Mouse (Mus musculus): ENCODE data around the gene Wbp11. TPM values are rescaled to one million over a fixed set of nuclear protein-coding genes. Genes with fewer than 3 reads are reported as not detected.
A peak's percentile ranks its signal among the peaks of the same experiment; 100 is the strongest.

The Wbp11 gene
- polyA plus RNA-seq, 1 experiment from 2014 or later: 39.8 TPM

DNA sequence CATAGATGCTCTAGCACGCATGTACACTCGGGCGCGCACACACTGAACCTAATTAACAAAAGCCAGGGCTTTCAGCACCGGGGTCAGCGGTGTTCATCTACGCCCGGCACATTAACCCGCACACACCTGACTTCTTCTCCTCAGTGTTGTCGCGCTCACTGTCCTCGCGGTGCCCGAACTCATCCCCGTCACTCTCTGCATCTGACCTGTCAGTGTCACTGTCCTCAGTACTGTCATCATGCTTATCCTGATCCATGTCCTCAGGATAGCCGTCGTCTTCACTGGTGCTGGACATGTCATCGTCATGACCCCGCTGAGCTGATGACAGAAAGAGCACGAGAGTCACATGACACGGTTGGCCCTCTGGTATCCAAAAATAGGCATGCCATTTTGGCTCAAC is 7.7 kb downstream of the Wbp11 start:
- H3K4me3 ChIP-seq (ENCODE audit: low read depth, low read length): no peak overlapping the region
- peaks cover 52% of the 10 kb centered on the region for H3K36me3 ChIP-seq (ENCODE audit: control insufficient read depth, insufficient read depth, low read length)
- no peak overlapping the region for H3K27ac ChIP-seq (replicated peaks)
- no peak for DNase-seq (ENCODE audit: low spot score)
- TF ChIP-seq EP300 (optimal IDR thresholded peaks at IDR 0.05): no peak
- TF ChIP-seq CTCF (IDR thresholded peaks at IDR 0.05; ENCODE audit: low read depth): no peak
- no peaks in the 10 kb centered on the region for H3K27me3 ChIP-seq (ENCODE audit: control insufficient read depth, insufficient read depth, low read length)
- H3K4me1 ChIP-seq (replicated peaks; ENCODE audit: control insufficient read depth, insufficient read depth): no peaks in the 10 kb centered on the region
- 0 out of 2 replicates have a peak, but pooled peaks have one; percentile 33 for ATAC-seq (ENCODE audit: low FRiP score, low TSS enrichment)
- no peaks in the 10 kb centered on the region for H3K9me3 ChIP-seq (ENCODE audit: control insufficient read depth, low read length)
- no peak overlapping the region for H3K4me2 ChIP-seq (replicated peaks; ENCODE audit: low read depth)
- no peak overlapping the region for H3K9ac ChIP-seq (ENCODE audit: low read length)
- WGBS: 95% methylated on average over 21 of the region's 21 CpGs

DNA sequence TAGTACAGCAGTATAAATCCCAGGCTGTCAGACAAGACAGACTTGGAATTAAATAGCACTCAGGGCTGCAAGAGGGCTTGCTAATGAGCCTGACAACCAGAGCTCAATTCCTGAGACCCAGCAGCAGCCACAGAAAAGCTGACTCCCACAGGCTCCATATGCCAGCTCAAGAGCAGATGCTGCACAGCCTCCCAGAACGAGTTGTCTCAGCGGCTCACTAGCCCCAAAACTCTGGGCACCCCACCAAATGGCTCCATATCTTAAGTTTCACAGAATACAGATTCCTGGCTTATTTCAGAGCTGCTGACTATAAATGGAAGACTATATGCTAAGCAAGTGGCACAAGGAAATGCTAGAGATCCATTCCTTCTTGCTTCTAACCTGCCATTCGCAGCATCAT is 10.5 kb downstream of the Wbp11 start:
- Histone ChIP-seq H3K4me2 (replicated peaks; ENCODE audit: low read depth) (no peak overlapping the region), H3K36me3 (ENCODE audit: control insufficient read depth, insufficient read depth, low read length) (peaks cover 46% of the 10 kb centered on the region), H3K4me3 (ENCODE audit: low read depth, low read length) (no peak overlapping the region), H3K9ac (ENCODE audit: low read length) (no peak overlapping the region), H3K9me3 (ENCODE audit: control insufficient read depth, low read length) (no peaks in the 10 kb centered on the region), H3K27ac (replicated peaks) (no peak overlapping the region), H3K27me3 (ENCODE audit: control insufficient read depth, insufficient read depth, low read length) (no peaks in the 10 kb centered on the region), H3K4me1 (replicated peaks; ENCODE audit: control insufficient read depth, insufficient read depth) (no peaks in the 10 kb centered on the region)
- WGBS: 91% methylated on average over 3 of the region's 3 CpGs
- no peak for DNase-seq (ENCODE audit: low spot score)
- ATAC-seq (ENCODE audit: low FRiP score, low TSS enrichment): no peak
- TF ChIP-seq EP300 (optimal IDR thresholded peaks at IDR 0.05) (no peak), CTCF (IDR thresholded peaks at IDR 0.05; ENCODE audit: low read depth) (no peak)

DNA sequence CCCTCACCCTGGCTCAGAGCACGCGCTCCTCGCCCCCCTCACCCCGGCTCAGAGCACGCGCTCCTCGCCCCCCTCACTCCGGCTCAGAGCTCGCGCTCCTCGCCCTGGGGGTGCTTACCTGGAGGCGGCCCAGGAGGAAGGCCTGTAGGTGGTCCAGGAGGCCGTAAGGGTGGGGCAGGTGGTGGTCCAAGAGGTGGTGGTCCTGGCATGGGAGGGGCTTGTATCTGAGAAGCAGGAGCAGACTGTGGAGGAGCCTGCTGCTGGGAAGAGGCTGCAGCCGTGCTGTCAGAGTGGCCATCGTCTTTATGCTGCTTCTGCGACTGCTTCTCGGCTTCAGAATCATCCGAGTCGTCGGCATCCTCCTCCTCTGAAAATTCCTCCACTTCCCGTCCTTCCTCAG is 11.2 kb downstream of the Wbp11 start:
- TF ChIP-seq EP300 (optimal IDR thresholded peaks at IDR 0.05): no peak
- no peak for TF ChIP-seq CTCF (IDR thresholded peaks at IDR 0.05; ENCODE audit: low read depth)
- no peak overlapping the region for H3K27ac ChIP-seq (replicated peaks)
- no peak for DNase-seq (ENCODE audit: low spot score)
- no peak overlapping the region for H3K4me2 ChIP-seq (replicated peaks; ENCODE audit: low read depth)
- no peak overlapping the region for H3K4me3 ChIP-seq (ENCODE audit: low read depth, low read length)
- no peaks in the 10 kb centered on the region for H3K27me3 ChIP-seq (ENCODE audit: control insufficient read depth, insufficient read depth, low read length)
- no peak for ATAC-seq (ENCODE audit: low FRiP score, low TSS enrichment)
- H3K9me3 ChIP-seq (ENCODE audit: control insufficient read depth, low read length): no peaks in the 10 kb centered on the region
- H3K36me3 ChIP-seq (ENCODE audit: control insufficient read depth, insufficient read depth, low read length): peaks cover 43% of the 10 kb centered on the region
- H3K4me1 ChIP-seq (replicated peaks; ENCODE audit: control insufficient read depth, insufficient read depth): no peaks in the 10 kb centered on the region
- H3K9ac ChIP-seq (ENCODE audit: low read length): no peak overlapping the region
- 91% methylated on average over 21 of the region's 21 CpGs for WGBS

DNA sequence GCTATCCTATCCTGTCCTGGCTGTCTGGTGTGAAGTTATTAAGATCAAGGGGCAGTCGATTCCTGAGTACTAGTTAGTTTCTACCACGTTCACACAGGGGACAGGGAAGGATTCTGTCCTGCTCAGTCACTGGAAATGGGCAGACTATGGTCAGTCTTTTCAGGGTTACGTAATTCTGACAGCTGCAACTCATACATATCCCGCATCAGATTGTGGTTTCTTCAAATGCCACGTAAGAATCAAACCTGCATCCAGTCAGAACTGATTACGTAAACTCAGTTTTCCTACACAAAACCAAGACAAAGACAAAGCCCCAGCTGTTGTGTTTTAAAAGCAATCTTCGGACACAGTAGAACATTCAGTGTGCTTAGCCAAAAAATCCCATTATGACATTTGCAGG is 12.7 kb downstream of the Wbp11 start:
- Histone ChIP-seq H3K4me2 (replicated peaks; ENCODE audit: low read depth) (no peak overlapping the region), H3K4me1 (replicated peaks; ENCODE audit: control insufficient read depth, insufficient read depth) (no peaks in the 10 kb centered on the region; the same call in 1 of the 2 replicates), H3K27ac (replicated peaks) (no peak overlapping the region), H3K4me3 (ENCODE audit: low read depth, low read length) (no peak overlapping the region), H3K36me3 (ENCODE audit: control insufficient read depth, insufficient read depth, low read length) (peaks cover 32% of the 10 kb centered on the region), H3K9me3 (ENCODE audit: control insufficient read depth, low read length) (no peaks in the 10 kb centered on the region), H3K9ac (ENCODE audit: low read length) (no peak overlapping the region), H3K27me3 (ENCODE audit: control insufficient read depth, insufficient read depth, low read length) (no peaks in the 10 kb centered on the region)
- WGBS: 89% methylated on average over 7 of the region's 7 CpGs
- DNase-seq (ENCODE audit: low spot score) (no peak), ATAC-seq (ENCODE audit: low FRiP score, low TSS enrichment) (no peak)
- TF ChIP-seq EP300 (optimal IDR thresholded peaks at IDR 0.05) (no peak), CTCF (IDR thresholded peaks at IDR 0.05; ENCODE audit: low read depth) (no peak)

DNA sequence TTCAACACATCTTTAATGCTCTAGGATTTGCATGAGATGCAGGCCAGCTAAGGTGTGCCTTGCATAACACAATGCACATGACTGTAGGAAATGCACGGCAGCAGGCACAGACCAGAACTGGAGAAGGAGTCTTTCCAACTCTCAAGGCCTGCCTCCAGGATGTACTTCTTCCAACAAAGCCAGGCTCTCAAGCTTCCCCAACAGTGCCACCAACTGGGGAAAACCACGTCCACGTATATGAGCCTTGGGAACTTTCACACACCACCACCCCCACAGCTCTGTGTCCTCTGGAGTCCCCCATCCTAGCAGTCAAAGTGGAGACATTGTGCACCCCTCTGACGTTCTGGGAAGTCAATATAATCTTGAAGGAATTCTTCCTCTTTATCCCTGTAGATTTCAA is 14.9 kb downstream of the Wbp11 start:
- Histone ChIP-seq H3K4me2 (replicated peaks; ENCODE audit: low read depth) (no peak overlapping the region), H3K27me3 (ENCODE audit: control insufficient read depth, insufficient read depth, low read length) (no peaks in the 10 kb centered on the region), H3K4me1 (replicated peaks; ENCODE audit: control insufficient read depth, insufficient read depth) (no peaks in the 10 kb centered on the region; the same call in 1 of the 2 replicates), H3K9ac (ENCODE audit: low read length) (no peak overlapping the region), H3K4me3 (ENCODE audit: low read depth, low read length) (no peak overlapping the region), H3K36me3 (ENCODE audit: control insufficient read depth, insufficient read depth, low read length) (peaks cover 24% of the 10 kb centered on the region), H3K9me3 (ENCODE audit: control insufficient read depth, low read length) (no peaks in the 10 kb centered on the region), H3K27ac (replicated peaks) (0 out of 2 replicates have a peak overlapping the region, but pooled peaks have one; percentile 13)
- DNase-seq (ENCODE audit: low spot score): peak; percentile 64
- no peak for ATAC-seq (ENCODE audit: low FRiP score, low TSS enrichment)
- no peak for TF ChIP-seq EP300 (optimal IDR thresholded peaks at IDR 0.05)
- TF ChIP-seq CTCF (IDR thresholded peaks at IDR 0.05; ENCODE audit: low read depth): peak; percentile 67
- WGBS: 30% methylated on average over 4 of the region's 4 CpGs

DNA sequence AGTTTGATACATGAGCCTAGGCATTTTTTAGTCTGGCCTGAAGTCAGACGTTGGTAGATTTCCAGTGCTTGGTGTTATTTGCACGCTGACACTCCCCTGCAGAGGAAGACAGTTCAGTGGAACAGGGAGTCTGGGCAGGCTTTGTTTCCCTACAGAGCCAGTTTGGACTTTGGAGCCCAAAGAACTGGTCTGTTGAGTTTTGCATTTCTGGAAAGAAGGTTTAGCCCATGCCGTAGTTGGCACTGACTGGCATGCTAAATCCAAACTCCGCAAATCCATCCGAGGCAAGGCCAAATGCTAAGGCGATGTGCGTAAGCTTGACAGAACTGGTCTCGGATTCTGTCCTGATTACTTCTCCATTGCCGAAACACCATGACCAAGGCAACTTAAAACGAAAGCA is 16.8 kb downstream of the Wbp11 start:
- H3K9ac ChIP-seq (ENCODE audit: low read length): no peak overlapping the region
- no peak overlapping the region for H3K4me3 ChIP-seq (ENCODE audit: low read depth, low read length)
- no peaks in the 10 kb centered on the region; the same call in 1 of the 2 replicates for H3K4me1 ChIP-seq (replicated peaks; ENCODE audit: control insufficient read depth, insufficient read depth)
- peak; percentile 39 for ATAC-seq (ENCODE audit: low FRiP score, low TSS enrichment)
- H3K9me3 ChIP-seq (ENCODE audit: control insufficient read depth, low read length): no peaks in the 10 kb centered on the region
- H3K4me2 ChIP-seq (replicated peaks; ENCODE audit: low read depth): no peak overlapping the region; the same call in 1 of the 2 replicates
- H3K27ac ChIP-seq (replicated peaks): peak overlapping the region; percentile 70
- no peak for TF ChIP-seq CTCF (IDR thresholded peaks at IDR 0.05; ENCODE audit: low read depth)
- no peak for TF ChIP-seq EP300 (optimal IDR thresholded peaks at IDR 0.05)
- no peaks in the 10 kb centered on the region for H3K27me3 ChIP-seq (ENCODE audit: control insufficient read depth, insufficient read depth, low read length)
- WGBS: 64% methylated on average over 10 of the region's 10 CpGs
- H3K36me3 ChIP-seq (ENCODE audit: control insufficient read depth, insufficient read depth, low read length): peaks cover 18% of the 10 kb centered on the region
- peak; percentile 81 for DNase-seq (ENCODE audit: low spot score)

All from stomach, postnatal 0 days (tissue).